Mouse (Mus musculus) megakaryocyte, embryonic 14.5 days (primary cell): ENCODE measurements around the gene Pcsk6. TPM values are rescaled to one million over a fixed set of nuclear protein-coding genes. Genes with fewer than 3 reads are reported as not detected.
"Not testable (repeated sequence)": the region's sequence is repeated elsewhere in the genome, so short reads cannot be mapped to it uniquely, and the experiment has no call there.

Experiments used
- H3K27me3 ChIP-seq: replicated peaks from 2 replicates; pipeline ENCODE3; 2012; ENCODE audit warnings: inconsistent platforms
- H3K36me3 ChIP-seq: replicated peaks from 2 replicates; pipeline ENCODE3; 2012; ENCODE audit warnings: low read length, inconsistent platforms, mixed read lengths
- H3K4me1 ChIP-seq: 2 replicates; pipeline ENCODE4 v1.6.1; 2012; ENCODE audit warnings: inconsistent platforms
- H3K4me3 ChIP-seq: replicated peaks from 2 replicates; pipeline ENCODE3; 2012; ENCODE audit warnings: moderate library complexity, mild to moderate bottlenecking, inconsistent platforms
- H3K9me3 ChIP-seq: 2 replicates; pipeline ENCODE4 v1.6.1; 2012; ENCODE audit warnings: inconsistent platforms
- FLI1 ChIP-seq: IDR thresholded peaks from 2 replicates; pipeline ENCODE4 v1.6.1; 2012; ENCODE audit warnings: low read length, inconsistent platforms, mixed read lengths
- GATA1 ChIP-seq: IDR thresholded peaks from 3 replicates; pipeline ENCODE4 v1.6.1; 2012; ENCODE audit warnings: mixed read lengths, low read length, inconsistent platforms, borderline replicate concordance
- polyA plus RNA-seq: library from polyadenylated mRNA; stranded (reverse); fragments of >175 nt; gene quantifications from 2 replicates; pipeline ENCODE4 v1.2.3, GENCODE M21; 2012; ENCODE audit warnings: low replicate concordance; ENCODE audit not compliant: insufficient read depth

Gene Pcsk6
- not detected in 2 replicates for polyA plus RNA-seq

GRCm38 (mm10) chr7:65861591-65862472, at the start of gene Pcsk6:
Gene Pcsk6 (plus strand): TSS chr7:65861734.
- peaks cover 76% of the 10 kb centered on the region for H3K27me3 ChIP-seq
- TF ChIP-seq GATA1 (no peak), FLI1 (no peak)
- peaks cover 6% of the 10 kb centered on the region for H3K4me1 ChIP-seq
- H3K36me3 ChIP-seq, result no peaks in the 10 kb centered on the region
- peak within 1 kb of the TSS; percentile 67 for H3K4me3 ChIP-seq
- no peaks in the 10 kb centered on the region; the same call in 1 of the 2 replicates for H3K9me3 ChIP-seq

DNA sequence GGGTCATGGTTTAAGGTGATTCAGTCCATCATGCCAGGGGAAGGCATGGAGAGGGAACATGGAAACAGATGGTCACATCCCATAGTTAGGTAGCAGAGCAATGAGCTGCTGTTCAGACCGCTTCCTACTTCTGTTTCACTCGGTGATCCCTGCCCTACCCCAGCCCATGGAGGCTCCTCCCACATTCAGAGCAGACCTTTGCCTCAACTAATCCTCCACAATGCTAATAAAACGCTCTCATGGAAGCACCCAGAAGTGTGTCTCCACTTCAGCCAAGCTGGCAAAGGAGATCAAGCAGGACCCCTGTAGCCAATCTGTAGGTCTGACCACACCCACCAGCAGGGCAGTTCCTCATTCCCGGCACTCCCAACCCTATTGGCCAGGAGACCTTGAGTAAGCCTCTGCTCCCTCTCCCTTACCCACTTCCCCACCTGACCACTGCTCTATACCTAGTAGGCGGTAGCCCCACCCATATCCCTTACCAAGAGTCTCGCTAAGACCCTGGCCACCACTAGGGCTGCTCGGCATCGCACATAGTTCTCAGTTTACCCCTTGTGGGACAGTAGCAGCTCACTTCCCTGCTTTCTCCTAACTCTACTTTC, 47.8 kb upstream of the Pcsk6 start:
- H3K4me3 ChIP-seq, result no peak overlapping the region
- TF ChIP-seq GATA1 (no peak), FLI1 (no peak)
- H3K36me3 ChIP-seq, result no peaks in the 10 kb centered on the region
- H3K4me1 ChIP-seq, result no peaks in the 10 kb centered on the region
- H3K9me3 ChIP-seq, result peaks cover 33% of the 10 kb centered on the region
- no peaks in the 10 kb centered on the region for H3K27me3 ChIP-seq

- Histone ChIP-seq H3K27me3 (no peaks in the 10 kb centered on the region), H3K36me3 (no peaks in the 10 kb centered on the region), H3K4me3 (no peak overlapping the region), H3K9me3 (peaks cover 33% of the 10 kb centered on the region), H3K4me1 (no peaks in the 10 kb centered on the region)
- TF ChIP-seq GATA1 (no peak), FLI1 (no peak)
Observed at GRCm38 (mm10) chr7:65817564-65817963, 44.0 kb upstream of the Pcsk6 start.

DNA sequence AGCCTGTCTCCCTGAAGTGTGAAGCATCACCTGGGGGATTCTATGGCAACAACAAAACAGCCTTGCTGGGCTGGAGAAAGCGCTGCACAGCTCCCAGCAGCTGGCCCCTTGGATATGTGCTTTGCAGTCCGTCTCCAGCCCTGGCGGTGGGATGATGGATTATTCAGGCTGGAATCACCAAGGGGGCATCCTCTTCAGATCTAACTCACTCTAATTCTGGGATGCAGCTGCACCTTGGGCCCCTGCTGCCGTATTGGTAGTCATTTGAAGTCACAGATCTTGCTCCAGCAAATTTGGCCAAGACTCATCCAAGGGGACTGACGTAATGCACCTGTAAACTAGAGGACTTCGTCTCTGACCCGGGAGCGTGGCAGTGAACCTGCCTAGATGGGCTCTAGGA, 41.1 kb upstream of the Pcsk6 start:
- Histone ChIP-seq H3K27me3 (no peaks in the 10 kb centered on the region), H3K9me3 (peaks cover 18% of the 10 kb centered on the region), H3K4me1 (no peaks in the 10 kb centered on the region), H3K4me3 (no peak overlapping the region), H3K36me3 (no peaks in the 10 kb centered on the region)
- no peak for TF ChIP-seq GATA1
- TF ChIP-seq FLI1, result no peak

DNA sequence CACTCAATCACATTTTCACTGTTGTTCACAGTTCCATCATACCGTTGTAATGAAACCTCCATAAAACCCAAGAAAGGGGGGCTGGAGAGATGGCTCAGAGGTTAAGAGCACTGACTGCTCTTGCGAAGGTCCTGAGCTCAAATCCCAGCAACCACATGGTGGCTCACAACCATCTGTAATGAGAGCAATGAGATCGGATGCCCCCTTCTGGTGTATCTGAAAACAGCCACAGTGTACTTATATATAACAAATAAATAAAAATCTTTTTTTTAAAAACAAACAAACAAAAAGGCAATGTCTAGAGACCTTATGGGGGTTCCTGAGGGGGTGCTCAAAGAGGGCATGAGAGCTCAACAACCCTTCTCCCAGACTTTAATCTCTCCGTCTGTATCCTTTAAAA, 39.6 kb upstream of the Pcsk6 start:
- peaks cover 13% of the 10 kb centered on the region for H3K9me3 ChIP-seq
- not testable (repeated sequence) for H3K27me3 ChIP-seq, H3K36me3 ChIP-seq

DNA sequence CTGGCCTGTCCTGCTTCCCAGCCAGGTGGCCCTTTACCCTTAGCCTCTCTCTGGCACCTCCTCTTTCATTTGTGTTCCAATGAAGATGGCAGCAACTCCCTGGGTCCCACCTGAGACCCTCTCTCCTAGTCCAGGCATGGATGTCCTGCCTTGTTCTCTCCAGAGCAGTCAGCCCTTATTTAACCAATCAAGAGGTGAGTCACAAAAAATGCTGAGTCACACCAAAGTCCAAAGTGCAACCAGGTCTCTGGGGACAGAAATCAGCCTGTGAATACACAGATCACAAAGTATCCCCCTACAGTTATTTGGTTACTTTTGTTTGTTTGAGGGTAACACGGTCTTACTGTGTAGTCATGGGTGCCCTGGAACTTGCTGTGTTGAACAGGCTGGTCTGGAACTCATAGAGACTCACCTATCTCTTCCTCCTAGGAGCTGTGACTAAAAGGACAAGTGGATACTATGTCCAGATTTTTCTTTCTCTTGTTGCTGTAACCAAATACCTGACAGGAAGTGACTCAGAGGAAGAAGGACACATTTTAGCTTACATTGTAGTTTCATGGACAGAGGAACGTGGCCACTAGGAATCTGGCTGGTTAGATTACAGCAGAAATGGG, 38.9 kb upstream of the Pcsk6 start:
- TF ChIP-seq FLI1, result no peak
- TF ChIP-seq GATA1, result no peak
- no peaks in the 10 kb centered on the region for H3K27me3 ChIP-seq

More for the DNA sequence above, 39.6 kb upstream of the Pcsk6 start:
- H3K4me3 ChIP-seq, H3K4me1 ChIP-seq: not testable (repeated sequence)

GRCm38 (mm10) chr7:65839756-65840155, 21.8 kb upstream of the Pcsk6 start:
- no peak overlapping the region for H3K4me3 ChIP-seq
- TF ChIP-seq GATA1 (no peak), FLI1 (no peak)
- H3K36me3 ChIP-seq, result no peaks in the 10 kb centered on the region

More for the DNA sequence above, 38.9 kb upstream of the Pcsk6 start:
- Histone ChIP-seq H3K4me3 (no peak overlapping the region), H3K9me3 (peaks cover 6% of the 10 kb centered on the region), H3K4me1 (no peaks in the 10 kb centered on the region), H3K36me3 (no peaks in the 10 kb centered on the region)

GRCm38 (mm10) chr7:65843210-65843609, 18.3 kb upstream of the Pcsk6 start:
- H3K36me3 ChIP-seq, result no peaks in the 10 kb centered on the region
- no peak overlapping the region for H3K4me3 ChIP-seq
- H3K4me1 ChIP-seq, result no peaks in the 10 kb centered on the region
- peaks cover 2% of the 10 kb centered on the region for H3K27me3 ChIP-seq
- TF ChIP-seq FLI1 (no peak), GATA1 (no peak)
- peaks cover 39% of the 10 kb centered on the region for H3K9me3 ChIP-seq

More at GRCm38 (mm10) chr7:65839756-65840155, 21.8 kb upstream of the Pcsk6 start:
- H3K27me3 ChIP-seq, result peaks cover 1% of the 10 kb centered on the region
- no peaks in the 10 kb centered on the region for H3K4me1 ChIP-seq
- peaks cover 22% of the 10 kb centered on the region for H3K9me3 ChIP-seq

- no peak for TF ChIP-seq FLI1
- TF ChIP-seq GATA1, result no peak
- H3K4me1 ChIP-seq, result peaks cover 6% of the 10 kb centered on the region
- peaks cover 78% of the 10 kb centered on the region for H3K27me3 ChIP-seq
Observed at GRCm38 (mm10) chr7:65860981-65861380, 553 bp upstream of the Pcsk6 start.

More at GRCm38 (mm10) chr7:65860981-65861380, 553 bp upstream of the Pcsk6 start:
- H3K36me3 ChIP-seq, result no peaks in the 10 kb centered on the region
- H3K9me3 ChIP-seq, result no peaks in the 10 kb centered on the region; the same call in 1 of the 2 replicates
- no peak overlapping the region for H3K4me3 ChIP-seq
